24 mouse cellular contexts compared by ENCODE assay signal in genomic region chr10:66752237-66752810, GRCm38 (mm10).
DNase-seq lines count a peak whose midpoint lies in the region; ATAC-seq and TF ChIP-seq lines count a peak whose summit lies in the region.
"Had no signal": no experiment of that assay in that cellular context is flagged by ENCODE, and none has a peak within 500 bp of the region (broad histone marks: within the 10 kb centered on the region; RNA-seq: fewer than 3 reads in every experiment).

No protein-coding gene starts in this region.

- no peaks in the 10 kb centered on the region for H3K9me3 ChIP-seq in kidney, embryonic 16.5 days (ENCODE audit: low read length)
- H3K9me3 ChIP-seq in limb, embryonic 14.5 days (ENCODE audit: control insufficient read depth, low read length): no peaks in the 10 kb centered on the region
- H3K9me3 ChIP-seq in lung, embryonic 15.5 days: no peaks in the 10 kb centered on the region
- no peaks in the 10 kb centered on the region for H3K9me3 ChIP-seq in forebrain, embryonic 13.5 days (replicated peaks)
- H3K9me3 ChIP-seq: embryonic facial prominence, embryonic 13.5 days; hindbrain, embryonic 10.5 days; megakaryocyte, embryonic 14.5 days; midbrain, embryonic 13.5 days had no signal

- no peaks in the 10 kb centered on the region for H3K36me3 ChIP-seq in kidney, embryonic 16.5 days (ENCODE audit: insufficient read depth, low read length)
- H3K36me3 ChIP-seq in limb, embryonic 14.5 days (ENCODE audit: control insufficient read depth, insufficient read depth, low read length): no peaks in the 10 kb centered on the region
- no peaks in the 10 kb centered on the region for H3K36me3 ChIP-seq in lung, embryonic 15.5 days
- no peaks in the 10 kb centered on the region for H3K36me3 ChIP-seq in forebrain, embryonic 13.5 days (ENCODE audit: poor library complexity, severe bottlenecking)
- H3K36me3 ChIP-seq: embryonic facial prominence, embryonic 13.5 days; G1E; hindbrain, embryonic 10.5 days; midbrain, embryonic 13.5 days had no signal

- peak; percentile 54; the same call in 1 of the 2 replicates for ATAC-seq in kidney, embryonic 16.5 days (ENCODE audit: low FRiP score, low TSS enrichment)
- ATAC-seq in limb, embryonic 14.5 days (ENCODE audit: low FRiP score, low read depth): peak; percentile 41; the same call in 1 of the 2 replicates
- peak; percentile 85 for ATAC-seq in lung, embryonic 15.5 days (ENCODE audit: borderline replicate concordance, extremely low read depth, low FRiP score, low TSS enrichment)
- no peak for ATAC-seq in inflammation-experienced regulatory T-cells, adult 6 months
- no peak for ATAC-seq in forebrain, embryonic 13.5 days
- ATAC-seq: forebrain, embryonic 14.5 days; hindbrain, embryonic 16.5 days; intestine, postnatal 0 days; midbrain, embryonic 13.5 days had no signal

- H3K27me3 ChIP-seq in kidney, embryonic 16.5 days (ENCODE audit: insufficient read depth, low read length): no peaks in the 10 kb centered on the region
- H3K27me3 ChIP-seq in limb, embryonic 14.5 days (ENCODE audit: control insufficient read depth, insufficient read depth, low read length): no peaks in the 10 kb centered on the region
- no peaks in the 10 kb centered on the region for H3K27me3 ChIP-seq in lung, embryonic 15.5 days
- no peaks in the 10 kb centered on the region for H3K27me3 ChIP-seq in forebrain, embryonic 13.5 days
- H3K27me3 ChIP-seq: CH12.LX; embryonic facial prominence, embryonic 13.5 days; megakaryocyte, embryonic 14.5 days; midbrain, embryonic 13.5 days had no signal

- 61% methylated on average over 7 of the region's 7 CpGs for WGBS in kidney, embryonic 16.5 days
- WGBS in limb, embryonic 14.5 days: 62% methylated on average over 7 of the region's 7 CpGs
- 58% methylated on average over 7 of the region's 7 CpGs for WGBS in lung, embryonic 15.5 days
- WGBS in forebrain, embryonic 13.5 days: 93% methylated on average over 7 of the region's 7 CpGs

- H3K27ac ChIP-seq in kidney, embryonic 16.5 days (ENCODE audit: low read length): no peak overlapping the region
- H3K27ac ChIP-seq in limb, embryonic 14.5 days (replicated peaks; ENCODE audit: low read depth, low read length): no peak overlapping the region
- H3K27ac ChIP-seq in lung, embryonic 15.5 days: 0 out of 2 replicates have a peak overlapping the region, but pooled peaks have one; percentile 21
- H3K27ac ChIP-seq in forebrain, embryonic 13.5 days: no peak overlapping the region
- H3K27ac ChIP-seq: embryonic facial prominence, embryonic 13.5 days; gastrocnemius, adult 2 months; hindbrain, embryonic 10.5 days; layer of hippocampus, adult 2 months; midbrain, embryonic 13.5 days had no signal

- no peak for TF ChIP-seq POLR2A in limb, embryonic 14.5 days (IDR thresholded peaks at IDR 0.05; ENCODE audit: borderline replicate concordance, extremely low read depth, insufficient read depth, insufficient read length)

- H3K4me1 ChIP-seq in kidney, embryonic 16.5 days (ENCODE audit: insufficient read depth, low read length): no peaks in the 10 kb centered on the region
- no peaks in the 10 kb centered on the region for H3K4me1 ChIP-seq in limb, embryonic 14.5 days (ENCODE audit: control insufficient read depth, insufficient read depth, low read length)
- 0 out of 2 replicates have a peak, but pooled peaks cover 7% of the 10 kb centered on the region for H3K4me1 ChIP-seq in lung, embryonic 15.5 days
- H3K4me1 ChIP-seq in forebrain, embryonic 13.5 days: no peaks in the 10 kb centered on the region
- H3K4me1 ChIP-seq: embryonic facial prominence, embryonic 13.5 days; megakaryocyte, embryonic 14.5 days had no signal

- no peak overlapping the region for H3K4me3 ChIP-seq in kidney, embryonic 16.5 days (ENCODE audit: low read length)
- H3K4me3 ChIP-seq in limb, embryonic 14.5 days (replicated peaks; ENCODE audit: low read length): no peak overlapping the region
- H3K4me3 ChIP-seq in lung, embryonic 15.5 days: no peak overlapping the region
- no peak overlapping the region for H3K4me3 ChIP-seq in forebrain, embryonic 13.5 days
- H3K4me3 ChIP-seq: embryonic facial prominence, embryonic 13.5 days; gastrocnemius, adult 2 months; hindbrain, embryonic 10.5 days; layer of hippocampus, adult 2 months; midbrain, embryonic 13.5 days had no signal

- no peak overlapping the region for H3K9ac ChIP-seq in kidney, embryonic 16.5 days (replicated peaks; ENCODE audit: low read length)
- H3K9ac ChIP-seq in limb, embryonic 14.5 days (ENCODE audit: low read depth, low read length, severe bottlenecking): no peak overlapping the region
- H3K9ac ChIP-seq in lung, embryonic 15.5 days: no peak overlapping the region
- H3K9ac ChIP-seq in forebrain, embryonic 13.5 days: no peak overlapping the region
- H3K9ac ChIP-seq: embryonic facial prominence, embryonic 13.5 days; midbrain, embryonic 13.5 days had no signal

- H3K4me2 ChIP-seq in kidney, embryonic 16.5 days (replicated peaks; ENCODE audit: low read depth, low read length): no peak overlapping the region
- no peak overlapping the region for H3K4me2 ChIP-seq in limb, embryonic 14.5 days (replicated peaks; ENCODE audit: low read depth, low read length, severe bottlenecking)
- no peak overlapping the region for H3K4me2 ChIP-seq in lung, embryonic 15.5 days
- H3K4me2 ChIP-seq in forebrain, embryonic 13.5 days: no peak overlapping the region
- H3K4me2 ChIP-seq: embryonic facial prominence, embryonic 13.5 days; midbrain, embryonic 13.5 days had no signal

- no peak for DNase-seq in kidney, postnatal 25 days
- DNase-seq in limb, embryonic 14.5 days (ENCODE audit: low spot score): no peak
- DNase-seq in lung, postnatal 36 days: peak; percentile 63
- DNase-seq: adrenal gland, adult 2 months; B cell, adult 2 months; cerebellum, adult 18-20 months; cerebellum, postnatal 14 days; gastrocnemius, adult 2 months; kidney, postnatal 14 days; thymus, postnatal 25 days had no signal

Comparison
In these comparisons a context has a peak if more than half of its experiments do, and no peak if none do; other contexts are left out.
1. ATAC-seq: peak in kidney, embryonic 16.5 days (single experiment), limb, embryonic 14.5 days (single experiment) and lung, embryonic 15.5 days (single experiment); none in inflammation-experienced regulatory T-cells, adult 6 months (single experiment) and forebrain, embryonic 13.5 days (single experiment).